Mouse (Mus musculus) spleen, adult 2 months (tissue): ENCODE results near the gene Samsn1. TPM values are rescaled to one million over a fixed set of nuclear protein-coding genes. Genes with fewer than 3 reads are reported as not detected.

ENCODE experiments used
- DNase-seq, 2 experiments: peaks; one replicate each; pipeline versions ENCODE4 v3.0.0 to v3.0.0-alpha.2; 2012 to 2021; ENCODE audit warnings: low spot score in 2 of 2, low read depth in 1 of 2
- H3K27ac ChIP-seq: fragments of 200-500 bp; 2 replicates; pipeline ENCODE4 v1.5.1; 2012; ENCODE audit warnings: low read length, inconsistent platforms; ENCODE audit not compliant: insufficient read depth
- H3K27me3 ChIP-seq: fragments of 200-500 bp; 2 replicates; pipeline ENCODE4 v1.6.1; 2012; ENCODE audit warnings: mild to moderate bottlenecking, moderate library complexity, low read length, inconsistent platforms; ENCODE audit not compliant: control insufficient read depth, insufficient read depth
- H3K36me3 ChIP-seq: fragments of 200-500 bp; 2 replicates; pipeline ENCODE4 v1.6.1; 2012; ENCODE audit warnings: mild to moderate bottlenecking, low read length, inconsistent platforms; ENCODE audit not compliant: control insufficient read depth, insufficient read depth
- H3K4me1 ChIP-seq: fragments of 200-500 bp; 2 replicates; pipeline ENCODE4 v1.6.1; 2011; ENCODE audit warnings: inconsistent platforms; ENCODE audit not compliant: control insufficient read depth, insufficient read depth, insufficient read length
- H3K4me3 ChIP-seq: fragments of 200-500 bp; 2 replicates; pipeline ENCODE4 v1.5.1; 2011; ENCODE audit warnings: mild to moderate bottlenecking, inconsistent platforms; ENCODE audit not compliant: insufficient read depth, insufficient read length; ENCODE audit errors: extremely low read depth
- CTCF ChIP-seq: fragments of 200-500 bp; IDR thresholded peaks from 2 replicates; pipeline ENCODE4 v1.5.1; 2011; ENCODE audit warnings: mild to moderate bottlenecking, inconsistent platforms; ENCODE audit not compliant: insufficient read depth, insufficient read length, insufficient replicate concordance; ENCODE audit errors: extremely low read depth
- POLR2A ChIP-seq: fragments of 200-500 bp; IDR thresholded peaks from 2 replicates; pipeline ENCODE4 v1.6.1; 2011; ENCODE audit warnings: low read depth, low read length, inconsistent platforms
- WGBS: fragments of 180-500 bp; shearing (Covaris S2); methylation state at CpG from one replicate; pipeline ENCODE4 v1.1.7; 2018; 5-methylcytosine and 5-hydroxymethylcytosine counted together
- polyA plus RNA-seq: library from polyadenylated mRNA; depleted of rRNA; stranded (reverse); fragments of >200 nt; gene quantifications from 2 replicates; pipeline ENCODE4 v1.2.3, GENCODE M21; 2012

Gene Samsn1
- polyA plus RNA-seq, 1 experiment: 6.2 TPM

DNA sequence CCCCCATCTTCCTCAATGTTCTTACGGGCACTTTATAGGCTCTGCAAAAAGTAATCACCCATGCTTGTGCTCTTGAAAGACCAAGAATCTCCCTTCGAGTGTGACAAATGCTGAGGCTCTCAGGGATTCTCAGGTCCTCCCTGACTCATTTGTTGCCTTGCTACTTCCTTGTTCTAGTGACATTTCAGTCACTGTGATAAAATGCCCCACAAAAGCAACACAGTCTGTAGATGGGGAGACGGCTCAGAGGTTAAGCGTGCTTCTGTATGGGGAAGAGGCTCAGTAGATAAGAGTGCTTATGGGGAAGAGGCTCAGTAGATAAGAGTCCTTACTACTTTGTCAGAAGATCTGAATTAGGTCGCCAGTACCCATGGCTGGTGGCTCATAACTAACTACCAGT is 104.4 kb downstream of the Samsn1 start:
- Histone ChIP-seq H3K4me3 (no peak overlapping the region), H3K27ac (peak overlapping the region; percentile 5; the same call in 1 of the 2 replicates), H3K27me3 (no peaks in the 10 kb centered on the region), H3K4me1 (peaks cover 15% of the 10 kb centered on the region; the same call in 1 of the 2 replicates), H3K36me3 (no peaks in the 10 kb centered on the region)
- TF ChIP-seq POLR2A (no peak), CTCF (no peak)
- WGBS: 41% methylated on average over 5 of the region's 5 CpGs
- no peak for DNase-seq

DNA sequence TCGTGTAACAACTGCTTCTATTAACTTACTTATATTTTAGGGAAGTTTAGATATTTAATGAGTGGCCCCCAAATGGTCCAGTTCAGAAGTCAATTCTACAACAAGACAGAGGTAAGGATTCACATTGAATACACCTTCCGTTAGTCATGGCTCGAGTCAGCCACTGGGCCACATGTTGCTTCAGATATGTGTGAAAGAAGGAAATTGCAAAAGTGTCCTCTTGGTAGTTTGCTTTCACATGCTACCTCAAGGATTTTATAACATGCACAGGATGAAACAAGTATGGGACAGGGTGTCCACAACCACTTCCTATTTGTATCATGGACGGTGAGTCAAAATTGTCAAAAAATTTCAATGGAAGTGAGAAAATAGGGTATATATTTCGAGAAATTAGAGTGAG is 110.0 kb downstream of the Samsn1 start:
- Histone ChIP-seq H3K27me3 (no peaks in the 10 kb centered on the region), H3K4me3 (no peak overlapping the region), H3K27ac (no peak overlapping the region), H3K4me1 (no peaks in the 10 kb centered on the region), H3K36me3 (no peaks in the 10 kb centered on the region)
- TF ChIP-seq POLR2A: no peak
- no peak for TF ChIP-seq CTCF
- no peak for DNase-seq
- WGBS: 84% methylated on average over 5 of the region's 5 CpGs

DNA sequence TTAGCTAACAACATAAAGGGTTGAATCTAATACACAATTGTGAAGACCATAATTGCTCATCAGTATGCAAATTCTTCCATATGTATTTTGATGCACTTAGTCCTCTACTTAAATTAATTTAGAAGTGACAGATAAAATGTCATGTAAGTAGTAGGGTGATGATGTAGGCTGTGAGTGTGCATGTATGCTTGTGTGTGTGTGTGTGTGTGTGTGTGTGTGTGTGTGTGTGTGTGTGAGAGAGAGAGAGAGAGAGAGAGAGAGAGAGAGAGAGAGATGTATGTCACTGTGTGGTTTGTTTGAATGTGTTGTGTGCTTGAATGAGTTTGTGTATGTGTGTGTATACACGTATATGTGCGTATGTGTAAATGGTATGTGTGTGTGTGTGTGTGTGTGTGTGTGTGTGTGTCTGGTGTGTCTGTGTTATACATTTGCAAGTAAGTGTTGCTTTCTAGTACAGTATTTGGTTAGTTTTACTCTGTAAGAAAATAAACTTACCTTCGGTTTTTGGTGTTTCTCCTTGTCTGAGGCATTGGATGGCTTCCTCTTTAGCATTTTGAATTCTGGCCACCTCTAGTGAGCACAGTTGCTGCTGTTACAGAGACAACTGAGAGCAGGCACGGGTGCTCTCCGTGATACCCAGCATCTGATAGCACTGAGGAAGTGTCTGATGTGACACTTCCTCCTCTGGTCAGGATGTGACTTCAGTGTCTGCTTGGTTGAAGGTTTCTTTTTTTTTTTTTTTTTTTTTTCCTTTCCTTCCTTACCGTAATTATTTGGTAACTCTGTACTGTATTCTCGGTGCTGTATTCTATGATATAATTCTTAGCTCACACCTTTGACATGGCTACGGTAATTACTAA is 113.2 kb downstream of the Samsn1 start:
- DNase-seq: peak; percentile 70 to 84
- peak overlapping the region; percentile 84 for H3K27ac ChIP-seq
- no peaks in the 10 kb centered on the region for H3K36me3 ChIP-seq
- no peaks in the 10 kb centered on the region for H3K27me3 ChIP-seq
- H3K4me1 ChIP-seq: no peaks in the 10 kb centered on the region; the same call in 1 of the 2 replicates
- 4% methylated on average over 8 of the region's 8 CpGs for WGBS
- H3K4me3 ChIP-seq: peak overlapping the region; percentile 32
- TF ChIP-seq POLR2A (peak; percentile 94), CTCF (no peak)

DNA sequence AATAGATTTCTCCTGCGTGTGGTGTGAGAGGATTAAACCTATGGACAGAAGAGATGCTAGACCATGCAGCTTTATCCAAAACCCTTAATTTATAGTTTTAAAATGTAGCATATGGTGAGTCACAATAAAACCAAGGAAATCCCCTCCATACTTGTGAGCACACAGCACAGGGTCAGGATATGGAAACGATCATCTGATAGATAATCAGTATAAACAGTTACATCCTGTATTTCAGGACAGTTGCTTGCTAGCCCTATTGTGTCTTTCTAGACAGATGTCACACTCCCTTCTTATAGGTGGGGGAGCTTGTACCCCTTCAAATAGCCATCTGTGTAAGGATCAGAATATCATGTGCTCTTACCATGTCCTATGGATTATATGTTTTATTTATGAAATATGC is 115.3 kb downstream of the Samsn1 start:
- Histone ChIP-seq H3K27ac (no peak overlapping the region), H3K27me3 (no peaks in the 10 kb centered on the region), H3K4me3 (no peak overlapping the region), H3K36me3 (no peaks in the 10 kb centered on the region), H3K4me1 (peaks cover 2% of the 10 kb centered on the region)
- TF ChIP-seq POLR2A (no peak), CTCF (no peak)
- WGBS: 16% methylated on average over 2 of the region's 2 CpGs
- no peak for DNase-seq

DNA sequence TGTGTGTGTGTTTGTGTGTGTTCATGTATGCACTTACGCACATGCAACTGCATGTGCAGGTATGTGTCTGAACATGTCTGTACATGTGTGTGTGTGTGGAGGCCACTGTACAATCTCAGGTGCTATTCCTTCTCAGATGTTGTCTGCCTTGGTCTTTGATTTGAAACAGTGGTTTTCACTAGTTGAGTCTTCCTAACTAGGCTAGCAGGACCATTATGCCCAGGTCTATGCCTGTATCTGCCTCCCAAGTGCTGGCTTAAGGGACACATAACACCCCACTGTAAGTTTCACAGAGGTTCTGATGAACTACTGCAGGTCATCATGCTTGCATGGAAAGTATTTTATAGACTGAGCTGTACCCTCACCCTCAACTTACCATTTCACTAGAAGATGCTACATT is 115.8 kb downstream of the Samsn1 start:
- WGBS: 92% methylated on average over 1 of the region's 1 CpGs
- H3K4me1 ChIP-seq: peaks cover 2% of the 10 kb centered on the region
- no peak overlapping the region for H3K4me3 ChIP-seq
- TF ChIP-seq CTCF (no peak), POLR2A (no peak)
- H3K27ac ChIP-seq: no peak overlapping the region
- no peaks in the 10 kb centered on the region for H3K27me3 ChIP-seq
- no peaks in the 10 kb centered on the region for H3K36me3 ChIP-seq
- no peak for DNase-seq

DNA sequence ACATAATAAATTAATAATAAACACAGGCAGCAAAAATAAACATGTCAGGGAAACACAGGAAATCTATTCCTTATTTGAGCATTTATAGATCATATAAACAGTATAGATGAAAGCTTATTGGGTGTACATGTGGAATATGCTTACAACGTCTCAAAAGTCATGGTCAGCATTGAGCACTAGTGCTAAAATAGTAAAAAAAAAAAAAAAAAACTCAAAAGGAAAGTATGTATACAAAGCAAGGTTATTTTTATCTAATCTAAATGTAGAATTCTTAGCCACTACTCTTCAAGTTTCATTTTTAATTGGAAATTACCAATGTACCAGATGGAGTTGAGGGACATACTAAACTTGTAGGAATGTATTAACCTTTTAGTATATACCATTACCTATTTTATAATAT is 116.8 kb downstream of the Samsn1 start:
- no peak overlapping the region for H3K27ac ChIP-seq
- peaks cover 3% of the 10 kb centered on the region for H3K4me1 ChIP-seq
- TF ChIP-seq POLR2A (no peak), CTCF (no peak)
- no peak for DNase-seq
- H3K4me3 ChIP-seq: no peak overlapping the region; the same call in 1 of the 2 replicates
- no peaks in the 10 kb centered on the region for H3K27me3 ChIP-seq
- H3K36me3 ChIP-seq: peaks cover 3% of the 10 kb centered on the region; the same call in 1 of the 2 replicates
- 44% methylated on average over 1 of the region's 1 CpGs for WGBS

DNA sequence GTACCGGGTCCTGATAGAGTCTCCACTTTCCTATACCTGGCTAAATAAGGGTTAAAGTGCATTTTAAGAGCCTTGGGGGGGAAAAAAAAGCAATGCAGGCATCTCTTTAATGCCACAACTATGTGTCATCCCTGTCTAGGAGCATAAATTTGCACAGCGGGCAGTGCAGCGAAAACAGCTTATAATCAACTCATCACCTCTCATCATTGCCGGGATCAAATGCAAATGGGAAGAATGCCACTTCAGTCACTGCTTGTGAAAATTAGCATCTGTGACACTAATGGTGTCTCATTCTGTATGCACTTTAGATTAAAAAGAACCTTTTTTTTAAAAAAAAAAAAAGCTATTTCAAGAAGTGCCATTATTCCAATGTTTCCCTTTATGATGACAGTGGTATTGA is 118.0 kb downstream of the Samsn1 start:
- WGBS: 70% methylated on average over 4 of the region's 4 CpGs
- no peaks in the 10 kb centered on the region for H3K27me3 ChIP-seq
- H3K36me3 ChIP-seq: peaks cover 4% of the 10 kb centered on the region; the same call in 1 of the 2 replicates
- H3K4me1 ChIP-seq: peaks cover 3% of the 10 kb centered on the region
- H3K4me3 ChIP-seq: no peak overlapping the region
- no peak for DNase-seq
- TF ChIP-seq CTCF (no peak), POLR2A (no peak)
- H3K27ac ChIP-seq: no peak overlapping the region
